Mouse (Mus musculus) liver, postnatal 0 days (tissue): Measurements from ENCODE around the gene Gpatch8.

ENCODE experiments used
- CTCF ChIP-seq: sonication (generic); IDR thresholded peaks from 2 replicates; pipeline ENCODE4 v1.5.1; 2016; ENCODE audit warnings: antibody characterized with exemption, low read depth
- EP300 ChIP-seq: IDR thresholded peaks from 2 replicates; pipeline ENCODE4 v1.6.1; 2016; ENCODE audit warnings: antibody characterized with exemption, low read depth, mild to moderate bottlenecking

DNA sequence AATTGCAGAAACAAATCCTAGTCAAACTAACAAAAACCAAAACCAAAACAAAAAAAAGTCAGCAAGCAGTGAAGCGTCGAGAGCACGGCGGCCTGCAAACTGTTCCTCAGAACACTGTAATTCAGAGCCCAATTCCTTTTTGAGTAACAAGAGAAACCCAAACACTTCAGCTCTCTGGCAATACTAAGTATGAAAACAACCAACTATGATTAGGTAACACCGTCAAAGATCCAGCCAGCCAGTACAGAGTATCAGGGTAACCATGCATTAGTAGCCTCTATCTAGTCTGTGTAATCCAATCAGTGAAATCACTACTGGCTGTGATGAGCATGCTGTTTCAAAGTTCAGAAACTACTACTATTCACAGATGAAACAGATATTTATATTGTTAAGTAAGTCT lies 60.5 kb downstream of the Gpatch8 start:
- TF ChIP-seq CTCF = no peak
- TF ChIP-seq EP300 = no peak
